Mouse (Mus musculus) heart, embryonic 10.5 days (tissue): ENCODE measurements around the gene Cox8c. TPM values are rescaled to one million over a fixed set of nuclear protein-coding genes. Genes with fewer than 3 reads are reported as not detected.

Experiments used
- DNase-seq: peaks from one replicate; pipeline ENCODE4 v3.0.0-alpha.2; 2017; ENCODE audit warnings: low spot score
- H3K27ac ChIP-seq: fragments of 300-500 bp; sonication (generic); 2 replicates; pipeline ENCODE4 v1.5.1; 2016; ENCODE audit warnings: mild to moderate bottlenecking
- H3K27me3 ChIP-seq: fragments of 300-500 bp; sonication (generic); 2 replicates; pipeline ENCODE4 v1.6.1; 2016; ENCODE audit warnings: mild to moderate bottlenecking; ENCODE audit not compliant: poor library complexity, insufficient read depth, severe bottlenecking
- H3K36me3 ChIP-seq: fragments of 300-500 bp; sonication (generic); 2 replicates; pipeline ENCODE4 v1.6.1; 2016; ENCODE audit warnings: mild to moderate bottlenecking, moderate library complexity
- H3K4me1 ChIP-seq: fragments of 300-500 bp; sonication (generic); 2 replicates; pipeline ENCODE4 v1.6.1; 2016; ENCODE audit warnings: mild to moderate bottlenecking
- H3K4me3 ChIP-seq: fragments of 300-500 bp; sonication (generic); 2 replicates; pipeline ENCODE4 v1.5.1; 2016; ENCODE audit warnings: mild to moderate bottlenecking, moderate library complexity
- H3K9me3 ChIP-seq: fragments of 300-500 bp; sonication (generic); 2 replicates; pipeline ENCODE4 v1.6.1; 2016; ENCODE audit warnings: mild to moderate bottlenecking, moderate library complexity
- WGBS: fragments of 180-500 bp; shearing (Covaris S2); methylation state at CpG from one replicate; pipeline ENCODE4 v1.1.7; 2016; 5-methylcytosine and 5-hydroxymethylcytosine counted together
- polyA plus RNA-seq: library from polyadenylated mRNA; unstranded; fragments of >200 nt; fragmentation: Nextera tagmentation; extraction: Ambion mirVana; gene quantifications from 2 replicates; pipeline ENCODE4 v1.2.1, GENCODE M21; 2016

Gene Cox8c
- not detected in 2 replicates for polyA plus RNA-seq

DNA sequence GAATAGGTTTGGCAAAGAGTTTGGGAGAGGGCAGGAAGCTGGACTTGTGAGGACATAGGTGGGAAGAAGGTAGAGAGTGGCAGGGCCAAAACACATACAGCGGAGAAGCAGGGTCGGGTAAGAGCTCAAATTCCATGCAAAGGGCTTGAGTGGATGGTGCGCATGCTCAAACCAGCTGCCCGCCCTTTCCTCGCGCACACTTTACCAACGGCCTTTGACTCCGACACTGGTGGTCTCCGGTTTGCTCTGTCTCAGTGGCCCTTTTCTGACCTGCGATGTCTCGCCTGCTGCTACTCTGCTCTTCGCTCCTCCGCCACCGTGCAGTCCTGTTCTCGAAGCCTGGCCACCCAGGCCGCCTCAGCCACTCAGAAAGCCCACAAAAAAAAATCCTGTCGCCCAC lies at the start of gene Cox8c:
Gene Cox8c, plus strand, starts transcription at position 226 of the 400 bp plus-strand sequence.
- no peak within 1 kb of the TSS for H3K4me3 ChIP-seq
- DNase-seq: no peak
- H3K36me3 ChIP-seq: no peaks in the 10 kb centered on the region
- no peak within 1 kb of the TSS for H3K27ac ChIP-seq
- 87% methylated on average over 17 of the region's 17 CpGs for WGBS
- H3K4me1 ChIP-seq: no peaks in the 10 kb centered on the region
- no peaks in the 10 kb centered on the region for H3K9me3 ChIP-seq
- no peaks in the 10 kb centered on the region for H3K27me3 ChIP-seq

DNA sequence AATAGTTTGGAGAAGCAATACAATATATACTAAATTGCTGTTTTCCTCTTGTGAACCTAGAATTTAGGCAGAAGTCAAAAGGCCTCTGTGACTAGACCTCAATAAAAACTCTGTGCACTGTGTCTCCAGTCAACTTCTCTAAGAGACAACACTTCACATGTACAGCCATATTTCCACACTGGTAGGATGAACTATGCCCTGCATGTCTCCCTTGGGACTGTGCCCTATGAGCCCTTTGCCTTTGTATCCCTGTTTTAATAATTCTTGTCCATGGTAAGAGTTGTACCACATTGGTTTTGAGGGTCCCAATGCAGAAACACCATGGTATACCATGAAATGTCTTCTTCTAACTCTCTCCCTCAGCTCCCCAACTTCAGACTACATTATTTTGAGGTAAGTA lies 38.3 kb upstream of the Cox8c start:
- DNase-seq: no peak
- no peaks in the 10 kb centered on the region for H3K27me3 ChIP-seq
- no peaks in the 10 kb centered on the region for H3K36me3 ChIP-seq

DNA sequence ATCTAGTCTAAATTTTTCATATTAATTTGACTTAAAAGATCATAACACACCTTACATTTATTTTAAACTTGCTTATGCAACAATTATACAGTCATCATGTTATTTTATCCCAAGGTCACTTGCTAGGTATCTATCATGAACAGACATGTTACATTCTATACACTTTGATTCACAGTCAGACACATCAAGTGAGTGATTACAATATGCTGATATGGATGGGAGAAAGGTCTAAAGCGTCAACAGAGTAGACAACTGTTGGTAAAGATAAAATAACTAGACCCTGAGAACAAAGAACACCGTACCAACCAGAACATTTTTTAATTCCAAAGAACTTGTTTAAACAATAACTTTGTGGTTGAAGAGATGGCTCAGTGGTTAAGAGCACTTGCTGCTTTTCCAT lies 29.3 kb upstream of the Cox8c start:
- Histone ChIP-seq H3K9me3 (no peaks in the 10 kb centered on the region), H3K27ac (no peak overlapping the region)
- 86% methylated on average over 2 of the region's 2 CpGs for WGBS

More for the DNA sequence above, 38.3 kb upstream of the Cox8c start:
- Histone ChIP-seq H3K27ac (no peak overlapping the region), H3K9me3 (no peaks in the 10 kb centered on the region), H3K4me1 (no peaks in the 10 kb centered on the region), H3K4me3 (no peak overlapping the region)

DNA sequence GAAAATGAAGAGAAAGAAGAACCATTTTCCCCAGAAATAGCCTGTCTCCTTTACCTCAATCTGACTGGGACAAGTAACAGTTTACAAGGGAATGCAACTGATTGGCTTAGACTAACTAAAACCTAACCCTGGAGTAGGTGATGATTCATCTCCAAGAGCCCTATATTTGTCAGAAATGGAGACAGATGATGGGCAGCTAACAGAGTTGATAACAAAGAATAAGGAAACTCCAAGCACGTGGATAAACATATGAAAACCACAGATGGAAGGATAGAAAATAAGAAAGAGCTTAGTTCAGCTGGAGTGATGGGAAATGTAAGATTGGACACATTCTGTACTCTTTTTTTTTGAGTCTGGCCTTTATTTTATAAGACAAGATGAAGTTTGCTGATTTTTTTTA lies 28.6 kb upstream of the Cox8c start:
- H3K4me1 ChIP-seq: 0 out of 2 replicates have a peak, but pooled peaks cover 2% of the 10 kb centered on the region
- 0 out of 2 replicates have a peak, but pooled peaks cover 6% of the 10 kb centered on the region for H3K36me3 ChIP-seq
- DNase-seq: no peak
- H3K4me3 ChIP-seq: no peak overlapping the region
- H3K27ac ChIP-seq: no peak overlapping the region
- H3K9me3 ChIP-seq: no peaks in the 10 kb centered on the region
- WGBS: 77% methylated on average over 1 of the region's 1 CpGs
- H3K27me3 ChIP-seq: no peaks in the 10 kb centered on the region

More for the DNA sequence above, 29.3 kb upstream of the Cox8c start:
- DNase-seq: no peak
- Histone ChIP-seq H3K36me3 (0 out of 2 replicates have a peak, but pooled peaks cover 6% of the 10 kb centered on the region), H3K4me3 (no peak overlapping the region), H3K27me3 (no peaks in the 10 kb centered on the region), H3K4me1 (no peaks in the 10 kb centered on the region)

DNA sequence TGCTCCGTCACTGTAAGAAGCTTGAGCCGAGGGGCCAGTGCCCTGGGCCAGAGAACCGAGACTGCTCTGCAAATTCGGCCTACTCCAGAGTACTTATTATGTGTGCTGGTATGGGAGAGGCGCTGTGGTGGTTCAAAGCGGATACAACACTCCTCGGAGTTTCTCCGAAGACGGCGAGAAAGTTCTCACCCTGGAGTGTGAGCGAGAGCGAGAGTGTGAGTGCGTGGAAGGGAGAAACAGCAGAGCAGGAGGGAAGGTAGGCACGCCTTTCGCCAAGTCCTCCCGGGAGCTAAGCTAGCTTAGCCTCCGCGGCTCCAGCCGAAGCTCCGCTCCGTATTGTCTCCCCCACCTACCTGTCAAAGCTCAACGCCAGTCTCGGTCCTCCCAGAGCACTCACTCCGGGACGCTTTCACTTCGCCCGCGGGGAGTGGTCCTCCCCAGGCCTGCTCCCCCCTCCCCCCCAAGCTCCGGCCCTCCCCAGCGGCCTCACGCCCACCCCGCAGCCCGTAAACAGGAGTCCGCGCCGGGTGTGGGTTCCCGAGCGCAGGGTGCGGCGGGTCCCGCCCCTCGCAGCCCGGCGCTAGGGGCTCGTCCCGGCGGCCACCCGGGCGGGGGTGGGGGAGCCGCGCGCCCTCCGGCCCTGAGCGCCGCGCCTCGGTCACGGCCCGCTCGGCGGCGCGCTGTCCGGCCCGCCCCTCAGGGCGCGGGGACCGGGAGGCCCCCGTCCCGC lies 21.6 kb upstream of the Cox8c start:
- peaks cover 20% of the 10 kb centered on the region for H3K4me1 ChIP-seq
- no peaks in the 10 kb centered on the region for H3K9me3 ChIP-seq
- H3K27me3 ChIP-seq: no peaks in the 10 kb centered on the region
- H3K27ac ChIP-seq: peak overlapping the region; percentile 99
- H3K4me3 ChIP-seq: peak overlapping the region; percentile 80
- DNase-seq: peak; percentile 84
- WGBS: 3% methylated on average over 66 of the region's 70 CpGs
- no peaks in the 10 kb centered on the region for H3K36me3 ChIP-seq

DNA sequence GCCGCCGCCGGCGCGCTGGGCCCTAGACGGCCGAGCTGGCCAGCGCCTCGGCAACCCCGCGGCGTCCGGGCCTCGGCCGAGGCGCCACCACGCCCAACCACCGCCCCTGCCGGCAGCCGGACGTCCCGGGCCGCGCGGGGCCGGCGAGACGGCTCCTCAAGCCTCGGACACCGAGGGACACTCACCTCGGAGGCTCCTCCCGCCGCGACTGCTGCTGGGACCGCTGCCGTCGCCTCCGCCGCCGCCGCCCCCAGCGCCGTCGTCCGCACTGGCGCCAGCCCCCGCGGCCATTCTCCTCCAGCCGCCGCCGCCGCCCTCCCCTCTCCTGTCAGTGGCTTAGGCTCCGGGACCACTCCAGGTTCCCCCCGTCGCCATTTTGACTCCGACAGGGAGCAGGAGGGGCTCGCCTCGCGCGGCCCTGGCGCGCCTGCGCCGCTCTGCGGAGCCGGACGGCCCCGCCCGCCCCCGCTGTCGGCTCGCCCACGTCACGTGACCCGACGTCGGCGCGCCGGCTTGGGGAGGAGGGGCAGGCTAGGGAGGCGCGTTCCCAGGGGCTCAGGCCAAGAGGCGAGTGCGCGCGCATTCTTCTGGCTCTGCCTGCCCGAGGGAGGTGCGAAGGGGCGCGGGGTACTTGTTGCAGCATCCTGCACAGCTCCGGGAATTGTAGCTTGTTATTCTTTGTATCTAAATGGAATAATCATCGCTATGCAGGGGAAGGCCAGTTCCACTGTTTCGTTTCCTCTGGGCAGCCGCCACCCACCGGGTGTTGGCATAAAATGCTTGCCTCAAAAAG lies 20.9 kb upstream of the Cox8c start, which contains the start of gene Btbd7:
Gene Btbd7, minus strand, starts transcription at position 441 of the 793 bp plus-strand sequence.
- Histone ChIP-seq H3K4me1 (peaks cover 20% of the 10 kb centered on the region), H3K9me3 (no peaks in the 10 kb centered on the region), H3K36me3 (no peaks in the 10 kb centered on the region), H3K4me3 (peak within 1 kb of the TSS; percentile 80), H3K27ac (peak within 1 kb of the TSS; percentile 99), H3K27me3 (no peaks in the 10 kb centered on the region)
- WGBS: 4% methylated on average over 94 of the region's 95 CpGs
- peak; percentile 97 for DNase-seq

DNA sequence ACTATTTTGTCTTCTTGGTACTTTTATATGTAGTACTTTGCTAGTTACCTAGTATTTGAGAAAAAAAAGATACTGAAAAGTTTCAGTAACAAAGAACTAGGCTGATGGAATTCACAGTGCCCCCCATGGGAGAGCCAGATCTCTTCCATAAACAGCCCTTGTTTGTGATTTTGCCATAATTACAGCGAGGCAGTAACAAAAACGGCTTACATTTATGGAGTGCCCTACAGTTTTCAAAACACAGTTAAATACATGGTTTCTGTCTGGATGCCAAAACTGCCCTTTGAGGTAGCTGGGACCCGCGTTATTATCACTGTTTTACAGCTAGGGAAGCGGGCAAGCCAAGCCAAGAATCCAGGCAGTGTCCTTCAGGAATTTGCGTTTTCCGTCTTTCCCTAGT lies 20.2 kb upstream of the Cox8c start:
- peak overlapping the region; percentile 80 for H3K4me3 ChIP-seq
- H3K36me3 ChIP-seq: no peaks in the 10 kb centered on the region
- no peak for DNase-seq

DNA sequence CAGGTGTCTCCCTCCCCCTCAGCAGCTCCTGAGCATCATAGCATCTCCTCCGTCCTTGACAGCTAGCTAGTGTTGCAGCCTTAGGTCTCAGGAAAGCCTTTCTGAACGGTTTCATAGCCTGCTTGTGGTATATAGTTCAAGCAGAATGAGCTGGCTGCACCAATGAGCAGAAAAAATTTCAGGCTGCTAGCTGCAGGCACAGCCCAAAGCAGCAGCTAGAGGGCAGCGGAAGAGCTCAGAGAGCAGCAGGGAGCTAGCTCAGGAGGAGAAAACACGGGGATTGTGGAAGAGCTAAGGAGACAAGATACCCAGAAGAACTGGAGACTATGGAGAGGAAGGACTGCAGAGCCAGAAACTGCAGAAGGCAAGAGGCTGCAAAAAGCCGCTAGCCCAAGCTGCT lies 13.4 kb upstream of the Cox8c start:
- Histone ChIP-seq H3K27ac (no peak overlapping the region), H3K4me1 (no peaks in the 10 kb centered on the region), H3K9me3 (no peaks in the 10 kb centered on the region), H3K4me3 (no peak overlapping the region), H3K27me3 (no peaks in the 10 kb centered on the region), H3K36me3 (no peaks in the 10 kb centered on the region)
- no peak for DNase-seq
- WGBS: 15% methylated on average over 5 of the region's 5 CpGs

More for the DNA sequence above, 20.2 kb upstream of the Cox8c start:
- Histone ChIP-seq H3K4me1 (peaks cover 20% of the 10 kb centered on the region), H3K27me3 (no peaks in the 10 kb centered on the region), H3K9me3 (no peaks in the 10 kb centered on the region), H3K27ac (peak overlapping the region; percentile 99)
- 36% methylated on average over 7 of the region's 7 CpGs for WGBS

DNA sequence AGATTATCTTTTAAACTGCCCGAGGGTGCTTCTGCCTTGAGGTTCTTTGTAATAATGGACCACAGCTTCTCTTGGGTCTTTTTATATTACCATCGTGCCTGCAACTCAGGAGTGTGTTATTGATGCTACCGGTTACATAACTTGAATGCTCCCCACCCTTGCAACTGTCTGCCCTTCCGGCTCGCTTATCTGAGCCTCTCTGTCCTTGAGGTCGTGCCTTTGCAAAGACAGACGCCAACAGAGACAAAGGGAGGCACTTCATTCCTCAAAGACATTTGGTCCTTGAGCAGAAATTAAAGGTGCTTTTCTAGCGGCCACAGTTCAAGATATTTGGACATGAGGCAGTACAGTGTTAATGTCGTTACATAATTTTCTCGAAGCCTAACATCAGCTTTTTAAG lies 11.8 kb upstream of the Cox8c start:
- Histone ChIP-seq H3K9me3 (no peaks in the 10 kb centered on the region), H3K4me1 (no peaks in the 10 kb centered on the region), H3K36me3 (no peaks in the 10 kb centered on the region), H3K27me3 (no peaks in the 10 kb centered on the region), H3K4me3 (no peak overlapping the region), H3K27ac (no peak overlapping the region)
- WGBS: 51% methylated on average over 10 of the region's 10 CpGs
- no peak for DNase-seq

DNA sequence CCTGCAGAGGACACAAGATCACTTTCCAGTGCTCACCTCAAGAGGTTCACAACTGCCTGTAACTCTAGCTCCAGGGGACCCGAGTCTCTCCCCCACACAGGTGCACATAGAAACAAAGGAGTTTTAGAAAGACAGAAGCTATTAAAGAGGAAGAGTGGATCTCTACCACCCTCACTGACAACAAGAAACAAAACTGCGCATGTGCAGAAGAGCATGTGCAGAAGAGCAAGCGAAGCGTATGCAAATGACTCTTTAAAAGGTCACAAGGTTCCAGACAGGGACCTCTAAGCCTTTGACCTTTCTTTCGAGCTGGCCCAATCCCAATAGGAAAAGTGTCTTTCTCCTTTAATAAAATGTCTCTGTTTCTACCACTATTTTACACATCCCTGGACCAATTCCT lies 10.5 kb upstream of the Cox8c start:
- Histone ChIP-seq H3K36me3 (no peaks in the 10 kb centered on the region), H3K27ac (no peak overlapping the region), H3K4me1 (no peaks in the 10 kb centered on the region), H3K4me3 (no peak overlapping the region), H3K27me3 (no peaks in the 10 kb centered on the region), H3K9me3 (no peaks in the 10 kb centered on the region)
- DNase-seq: no peak
- WGBS: 68% methylated on average over 5 of the region's 5 CpGs

DNA sequence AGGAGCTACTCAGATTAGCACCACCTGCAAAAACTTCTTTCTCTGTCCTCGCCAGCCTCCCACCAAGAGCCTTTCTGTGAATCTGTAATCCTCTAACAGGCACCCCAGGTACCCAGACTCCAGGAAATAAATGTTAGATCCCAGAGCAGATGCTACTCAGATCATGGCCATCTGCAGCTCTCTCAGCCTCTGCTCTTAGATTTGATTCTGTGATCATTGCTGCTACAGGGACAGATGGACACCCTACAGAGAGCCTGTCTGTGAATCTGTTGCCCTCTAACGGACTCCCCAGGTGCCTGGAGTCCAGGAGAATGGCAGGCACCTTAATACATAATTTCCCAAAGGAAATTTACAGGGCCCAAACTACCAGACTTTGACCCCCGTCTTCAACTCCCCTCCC lies 9.1 kb downstream of the Cox8c start:
- H3K27me3 ChIP-seq: no peaks in the 10 kb centered on the region
- no peak overlapping the region for H3K27ac ChIP-seq

DNA sequence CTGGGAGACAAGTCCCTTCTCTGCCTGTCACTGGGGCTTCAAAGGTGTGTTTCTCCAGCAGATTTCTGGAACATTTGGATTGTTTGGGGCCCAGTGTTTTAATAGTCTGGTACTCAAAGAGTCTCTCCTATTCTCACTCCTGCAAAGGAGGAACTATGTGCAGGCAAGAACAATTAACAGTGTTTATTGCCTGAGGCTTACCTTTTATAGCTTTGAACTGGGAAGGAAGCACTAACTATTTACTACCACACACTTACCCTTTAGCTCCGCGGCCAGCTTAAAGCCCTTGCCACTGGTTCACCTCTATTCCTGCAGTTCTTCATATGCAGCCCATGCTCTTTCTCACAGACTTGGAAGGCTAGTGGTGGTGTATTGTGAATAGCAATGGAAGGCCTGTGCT lies 17.0 kb downstream of the Cox8c start:
- Histone ChIP-seq H3K4me3 (no peak overlapping the region), H3K27me3 (no peaks in the 10 kb centered on the region), H3K36me3 (no peaks in the 10 kb centered on the region), H3K27ac (no peak overlapping the region), H3K4me1 (no peaks in the 10 kb centered on the region), H3K9me3 (no peaks in the 10 kb centered on the region)
- WGBS: 83% methylated on average over 2 of the region's 2 CpGs
- DNase-seq: no peak

More for the DNA sequence above, 9.1 kb downstream of the Cox8c start:
- Histone ChIP-seq H3K36me3 (no peaks in the 10 kb centered on the region), H3K4me3 (no peak overlapping the region), H3K9me3 (no peaks in the 10 kb centered on the region), H3K4me1 (no peaks in the 10 kb centered on the region)
- 40% methylated on average over 3 of the region's 3 CpGs for WGBS
- no peak for DNase-seq

DNA sequence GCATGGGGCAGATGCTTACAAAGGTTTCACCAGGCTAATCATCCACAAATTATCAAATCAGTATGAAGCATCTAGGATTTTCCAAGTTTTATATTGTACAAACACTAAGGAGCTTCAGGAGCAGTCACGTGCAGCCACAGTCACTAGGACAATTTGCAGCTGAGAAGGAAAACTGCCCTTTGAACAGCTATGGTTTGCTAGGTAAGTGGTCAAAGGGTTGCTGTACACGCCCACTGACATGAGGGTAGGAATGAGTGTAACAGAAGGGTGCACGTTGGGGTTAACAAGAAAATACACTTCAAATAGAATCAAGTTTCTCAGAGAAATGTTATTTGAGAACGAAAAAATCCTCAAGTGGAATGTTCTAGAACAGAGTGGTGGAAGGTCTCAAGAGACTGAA lies 30.6 kb downstream of the Cox8c start:
- Histone ChIP-seq H3K4me1 (no peaks in the 10 kb centered on the region), H3K9me3 (no peaks in the 10 kb centered on the region), H3K27ac (no peak overlapping the region), H3K36me3 (no peaks in the 10 kb centered on the region), H3K27me3 (no peaks in the 10 kb centered on the region), H3K4me3 (no peak overlapping the region)
- 78% methylated on average over 4 of the region's 4 CpGs for WGBS
- no peak for DNase-seq
